Mouse (Mus musculus) ES-Bruce4 (cell line): ENCODE data around the gene Il17rc. TPM values are rescaled to one million over a fixed set of nuclear protein-coding genes. Genes with fewer than 3 reads are reported as not detected.

Experiments
- H3K27ac ChIP-seq: 2 replicates; pipeline ENCODE4 v1.5.1; 2012; ENCODE audit warnings: low read length, inconsistent platforms; ENCODE audit not compliant: insufficient read depth
- H3K27me3 ChIP-seq: 2 replicates; pipeline ENCODE4 v1.6.1; 2012; ENCODE audit warnings: mild to moderate bottlenecking, low read length, inconsistent platforms; ENCODE audit not compliant: control insufficient read depth, poor library complexity, insufficient read depth, severe bottlenecking
- H3K36me3 ChIP-seq: 2 replicates; pipeline ENCODE4 v1.6.1; 2012; ENCODE audit warnings: inconsistent platforms, mild to moderate bottlenecking, low read length, moderate library complexity; ENCODE audit not compliant: control insufficient read depth, poor library complexity, insufficient read depth, severe bottlenecking
- H3K4me1 ChIP-seq: one replicate; pipeline ENCODE4 v1.8.1; 2011; ENCODE audit warnings: low read length; ENCODE audit not compliant: control insufficient read depth, insufficient read depth
- H3K4me3 ChIP-seq: 2 replicates; pipeline ENCODE4 v1.5.1; 2011; ENCODE audit warnings: low read depth, mild to moderate bottlenecking, low read length
- H3K9ac ChIP-seq: 2 replicates; pipeline ENCODE4 v1.6.1; 2012; ENCODE audit warnings: low read depth, mild to moderate bottlenecking, inconsistent platforms; ENCODE audit not compliant: poor library complexity, severe bottlenecking
- H3K9me3 ChIP-seq: replicated peaks from 2 replicates; pipeline ENCODE4 v1.6.1; 2012; ENCODE audit warnings: mild to moderate bottlenecking, low read length, inconsistent platforms; ENCODE audit not compliant: control insufficient read depth, poor library complexity, insufficient read depth, severe bottlenecking
- CTCF ChIP-seq: IDR thresholded peaks from one replicate; pipeline ENCODE4 v1.8.1; 2011; ENCODE audit warnings: low read depth, low read length
- EP300 ChIP-seq: IDR thresholded peaks from 2 replicates; pipeline ENCODE4 v1.6.1; 2011; ENCODE audit warnings: low read depth, low read length; ENCODE audit not compliant: insufficient read depth
- POLR2A ChIP-seq: IDR thresholded peaks from one replicate; pipeline ENCODE4 v1.8.1; 2011; ENCODE audit warnings: low read length; ENCODE audit not compliant: insufficient read depth
- polyA plus RNA-seq: library from polyadenylated mRNA; stranded (reverse); fragments of >200 nt; gene quantifications from 2 replicates; pipeline ENCODE4 v1.2.4, GENCODE M21; 2011; ENCODE audit warnings: low read depth; ENCODE audit not compliant: missing spikeins, insufficient read depth, insufficient read length

Il17rc gene
- polyA plus RNA-seq, 1 experiment = 3.3 TPM

GRCm38 (mm10) chr6:113443091-113443490 is 28.1 kb upstream of the Il17rc start:
- H3K27ac ChIP-seq = no peak overlapping the region

GRCm38 (mm10) chr6:113444207-113444965 is 26.8 kb upstream of the Il17rc start:
- no peak overlapping the region for H3K4me3 ChIP-seq
- H3K27ac ChIP-seq = no peak overlapping the region
- H3K9ac ChIP-seq = no peak overlapping the region
- no peaks in the 10 kb centered on the region for H3K27me3 ChIP-seq
- TF ChIP-seq CTCF (no peak), EP300 (no peak), POLR2A (no peak)
- no peaks in the 10 kb centered on the region for H3K9me3 ChIP-seq
- no peaks in the 10 kb centered on the region for H3K4me1 ChIP-seq
- H3K36me3 ChIP-seq = peaks cover 12% of the 10 kb centered on the region

More at GRCm38 (mm10) chr6:113443091-113443490, 28.1 kb upstream of the Il17rc start:
- H3K4me3 ChIP-seq = peak overlapping the region; percentile 81
- no peaks in the 10 kb centered on the region for H3K27me3 ChIP-seq
- H3K9ac ChIP-seq = peak overlapping the region; percentile 67
- TF ChIP-seq CTCF = peak; percentile 36
- no peak for TF ChIP-seq POLR2A
- no peaks in the 10 kb centered on the region for H3K4me1 ChIP-seq
- no peaks in the 10 kb centered on the region for H3K9me3 ChIP-seq
- peaks cover 9% of the 10 kb centered on the region for H3K36me3 ChIP-seq

GRCm38 (mm10) chr6:113447639-113448038 is 23.6 kb upstream of the Il17rc start:
- H3K27me3 ChIP-seq = no peaks in the 10 kb centered on the region
- no peak overlapping the region for H3K9ac ChIP-seq
- H3K36me3 ChIP-seq = peaks cover 12% of the 10 kb centered on the region
- no peaks in the 10 kb centered on the region for H3K4me1 ChIP-seq
- no peaks in the 10 kb centered on the region for H3K9me3 ChIP-seq
- TF ChIP-seq POLR2A (no peak), CTCF (no peak), EP300 (no peak)
- no peak overlapping the region for H3K4me3 ChIP-seq
- no peak overlapping the region for H3K27ac ChIP-seq

GRCm38 (mm10) chr6:113451839-113452238 is 19.4 kb upstream of the Il17rc start:
- H3K9me3 ChIP-seq = no peaks in the 10 kb centered on the region
- peaks cover 9% of the 10 kb centered on the region for H3K36me3 ChIP-seq
- H3K4me3 ChIP-seq = no peak overlapping the region
- H3K9ac ChIP-seq = no peak overlapping the region
- no peak overlapping the region for H3K27ac ChIP-seq
- H3K4me1 ChIP-seq = no peaks in the 10 kb centered on the region
- TF ChIP-seq EP300 = no peak
- no peak for TF ChIP-seq CTCF
- TF ChIP-seq POLR2A = no peak
- H3K27me3 ChIP-seq = no peaks in the 10 kb centered on the region

- Histone ChIP-seq H3K27ac (no peak overlapping the region), H3K27me3 (no peaks in the 10 kb centered on the region), H3K4me3 (no peak overlapping the region), H3K4me1 (no peaks in the 10 kb centered on the region), H3K9me3 (no peaks in the 10 kb centered on the region), H3K9ac (no peak overlapping the region), H3K36me3 (no peaks in the 10 kb centered on the region)
- TF ChIP-seq POLR2A (no peak), EP300 (no peak), CTCF (no peak)
Measured at GRCm38 (mm10) chr6:113455007-113455406, 16.2 kb upstream of the Il17rc start.

GRCm38 (mm10) chr6:113457952-113458534 is 13.2 kb upstream of the Il17rc start, which contains the start of gene Il17re:
Gene Il17re, plus strand, starts transcription at chr6:113458484.
- H3K4me3 ChIP-seq = peak within 1 kb of the TSS; percentile 10
- H3K27ac ChIP-seq = no peak within 1 kb of the TSS
- H3K9me3 ChIP-seq = no peaks in the 10 kb centered on the region
- H3K36me3 ChIP-seq = no peaks in the 10 kb centered on the region
- no peak for TF ChIP-seq CTCF
- no peak for TF ChIP-seq EP300
- TF ChIP-seq POLR2A = no peak
- no peak within 1 kb of the TSS for H3K9ac ChIP-seq
- H3K27me3 ChIP-seq = no peaks in the 10 kb centered on the region
- no peaks in the 10 kb centered on the region for H3K4me1 ChIP-seq
